Mouse (Mus musculus) CD4-positive, CD25-positive, alpha-beta regulatory T cell, adult 4 months (primary cell): ENCODE measurements around the gene P2ry13. TPM values are rescaled to one million over a fixed set of nuclear protein-coding genes. Genes with fewer than 3 reads are reported as not detected.

Experiments used
- ATAC-seq: one replicate; pipeline ENCODE4 v1.8.0; 2017
- polyA plus RNA-seq, 2 experiments: library from polyadenylated mRNA; unstranded; fragments of 100-300 nt; shearing (Covaris generic); gene quantifications; one replicate each; pipeline ENCODE4 v1.2.1; 2017

The P2ry13 gene
- polyA plus RNA-seq = under 1 TPM; 0.67 to 0.71 TPM

DNA sequence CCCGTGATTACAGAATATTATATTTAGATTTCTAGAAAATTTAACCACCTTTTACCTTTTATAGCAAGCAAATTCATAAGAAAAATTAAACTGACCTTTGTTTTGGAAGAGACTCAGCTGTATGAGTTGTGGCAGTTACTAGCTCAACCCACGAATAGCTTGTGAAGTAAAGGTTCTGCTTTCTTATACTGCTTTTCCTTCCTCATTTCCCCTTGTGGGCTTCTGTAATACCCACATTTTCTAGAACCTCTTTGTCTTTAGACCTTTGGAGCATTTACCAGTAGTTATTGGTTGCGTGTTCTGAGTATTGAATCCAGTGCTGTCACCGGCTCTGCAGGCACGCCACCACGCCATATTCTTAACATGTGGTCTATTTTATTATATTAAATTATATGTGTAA lies at the start of gene P2ry13:
Gene P2ry13 (minus strand): TSS at position 156 of the 400 bp plus-strand sequence.
- no peak for ATAC-seq

DNA sequence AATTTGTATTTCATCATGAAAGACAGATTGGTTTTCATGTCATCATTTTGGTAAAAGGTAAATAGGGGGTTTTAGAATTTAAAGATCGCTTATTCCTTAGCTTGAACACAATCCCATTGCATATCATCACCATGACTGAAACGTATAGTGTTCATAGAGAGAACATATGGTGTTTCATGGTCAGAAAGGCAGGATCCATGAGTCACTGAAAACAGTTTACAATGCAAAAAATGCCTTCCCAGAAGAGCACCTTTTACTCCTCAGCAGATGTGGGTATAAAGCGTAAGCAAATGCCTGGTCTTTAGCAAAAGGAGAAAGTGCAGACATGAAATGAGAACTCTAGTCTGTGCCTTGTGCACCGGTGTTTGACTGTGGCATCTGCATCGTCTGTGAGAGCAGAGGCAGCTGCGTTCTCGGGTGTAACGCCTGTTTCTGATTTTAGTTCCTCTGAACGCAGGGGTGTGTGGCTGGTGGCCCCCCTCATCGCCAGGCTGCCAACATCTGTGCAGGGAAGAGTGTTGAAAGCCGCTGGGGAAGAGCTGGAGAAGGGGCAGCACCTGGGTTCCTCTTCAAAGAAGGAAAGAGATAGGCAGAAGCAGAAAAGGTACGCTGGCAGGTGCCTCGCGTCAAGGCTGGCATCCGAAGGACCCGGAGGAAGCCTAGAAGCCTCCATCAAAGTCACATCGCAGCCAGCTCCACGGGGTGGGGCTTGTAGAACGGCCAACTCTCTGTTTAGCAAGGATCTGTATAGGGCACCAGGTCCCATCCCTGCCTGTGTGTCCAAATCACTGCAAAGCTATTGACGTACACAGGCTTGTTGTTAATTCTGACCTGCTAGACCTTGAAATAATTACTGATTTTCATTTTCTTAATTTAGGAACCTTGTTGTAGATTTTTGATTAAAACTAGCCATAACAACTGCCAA lies 47.3 kb upstream of the P2ry13 start:
- no peak for ATAC-seq

DNA sequence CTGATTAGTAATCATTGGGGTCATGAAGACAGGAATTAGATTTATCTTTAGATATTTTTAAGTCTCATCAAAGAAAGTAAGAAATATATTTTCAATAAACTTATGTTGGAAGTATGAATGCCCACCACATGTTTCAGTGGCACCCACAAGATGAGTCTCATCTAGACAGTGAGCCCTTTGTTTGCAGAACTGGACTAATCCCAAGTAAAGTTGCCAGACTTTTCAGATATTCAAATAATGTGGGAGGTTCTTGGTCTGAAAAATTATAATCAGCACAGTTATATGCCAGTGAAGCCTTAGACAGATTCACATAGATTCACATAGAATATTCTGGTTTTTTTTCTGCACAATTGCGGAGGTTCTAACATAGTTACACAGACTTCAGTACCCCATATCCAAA lies 39.8 kb upstream of the P2ry13 start:
- no peak for ATAC-seq

DNA sequence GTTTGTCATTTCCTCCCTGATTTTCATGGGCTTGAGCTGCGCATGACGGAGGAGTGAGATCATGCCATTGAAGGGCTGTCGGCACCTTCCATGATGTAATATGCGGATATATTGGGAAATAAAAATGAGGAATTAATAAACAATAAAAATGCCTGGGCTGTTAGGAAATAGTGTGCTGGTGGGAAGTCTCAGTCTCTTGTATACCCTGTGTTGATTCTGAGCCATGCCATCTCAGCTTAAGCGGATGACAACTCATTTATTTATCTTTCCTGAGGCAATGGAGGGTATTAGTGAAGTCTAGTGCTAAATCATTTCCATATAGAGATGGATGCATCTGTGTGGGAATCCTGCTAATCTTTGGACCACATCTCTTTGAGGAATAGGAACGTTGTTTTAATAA lies 37.3 kb upstream of the P2ry13 start:
- ATAC-seq = no peak

DNA sequence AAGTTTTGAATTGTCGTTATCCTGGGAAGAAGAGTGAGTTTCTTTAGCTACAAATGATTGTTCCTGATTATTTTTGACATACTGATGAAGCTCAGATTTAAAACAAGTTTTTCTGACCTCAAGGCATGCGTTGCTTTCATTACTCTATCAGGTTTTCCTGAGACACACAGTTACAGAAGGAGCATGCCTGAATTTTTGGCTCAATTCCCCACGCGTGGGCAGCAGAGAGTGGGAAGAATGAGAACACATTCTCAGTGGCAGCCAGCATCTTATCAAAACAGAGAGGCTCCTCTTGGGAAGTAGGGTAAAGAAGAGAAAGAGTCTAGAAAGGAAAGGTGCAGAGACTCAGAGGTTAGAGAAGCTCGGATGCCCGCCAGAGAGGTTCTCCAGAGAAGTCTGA lies 32.7 kb upstream of the P2ry13 start:
- ATAC-seq = no peak

DNA sequence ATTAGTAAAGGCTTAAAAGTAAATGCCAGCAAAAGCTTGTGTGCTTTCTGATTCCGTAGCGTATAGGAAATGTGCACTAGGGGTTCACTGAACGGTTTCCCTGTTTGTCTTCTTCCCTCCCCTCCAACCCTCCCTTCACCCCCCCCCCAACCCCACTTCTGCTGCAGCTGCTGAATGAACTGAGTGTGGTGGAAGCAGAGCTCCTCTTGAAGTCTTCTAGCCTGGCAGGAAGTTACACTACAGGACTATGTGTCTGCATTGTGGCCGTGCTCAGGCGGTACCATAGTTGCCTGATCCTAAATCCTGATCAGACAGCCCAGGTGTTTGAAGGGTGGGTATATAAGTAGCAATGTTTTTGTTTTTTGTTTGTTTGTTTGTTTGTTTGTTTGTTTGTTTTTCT lies 24.2 kb upstream of the P2ry13 start:
- peak; percentile 81 for ATAC-seq

DNA sequence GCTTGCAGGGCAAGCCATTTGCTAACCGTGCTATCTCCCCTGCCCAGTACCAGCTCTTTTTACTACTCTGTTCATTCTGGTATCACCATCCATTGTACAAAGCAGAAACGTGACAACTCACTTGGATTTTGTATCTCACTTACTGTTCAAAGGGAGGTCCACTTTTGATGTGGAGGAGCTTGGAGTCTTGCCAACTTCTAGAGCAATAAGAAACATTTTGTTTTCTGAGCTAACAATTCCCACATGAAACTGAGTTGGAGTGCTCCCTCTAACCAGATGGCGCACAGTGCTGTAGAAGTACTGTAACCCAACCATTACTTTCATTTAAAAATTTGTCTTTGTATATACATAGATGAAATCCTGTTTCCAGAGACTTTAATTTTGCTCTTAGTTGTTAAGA lies 20.2 kb upstream of the P2ry13 start:
- ATAC-seq = no peak

DNA sequence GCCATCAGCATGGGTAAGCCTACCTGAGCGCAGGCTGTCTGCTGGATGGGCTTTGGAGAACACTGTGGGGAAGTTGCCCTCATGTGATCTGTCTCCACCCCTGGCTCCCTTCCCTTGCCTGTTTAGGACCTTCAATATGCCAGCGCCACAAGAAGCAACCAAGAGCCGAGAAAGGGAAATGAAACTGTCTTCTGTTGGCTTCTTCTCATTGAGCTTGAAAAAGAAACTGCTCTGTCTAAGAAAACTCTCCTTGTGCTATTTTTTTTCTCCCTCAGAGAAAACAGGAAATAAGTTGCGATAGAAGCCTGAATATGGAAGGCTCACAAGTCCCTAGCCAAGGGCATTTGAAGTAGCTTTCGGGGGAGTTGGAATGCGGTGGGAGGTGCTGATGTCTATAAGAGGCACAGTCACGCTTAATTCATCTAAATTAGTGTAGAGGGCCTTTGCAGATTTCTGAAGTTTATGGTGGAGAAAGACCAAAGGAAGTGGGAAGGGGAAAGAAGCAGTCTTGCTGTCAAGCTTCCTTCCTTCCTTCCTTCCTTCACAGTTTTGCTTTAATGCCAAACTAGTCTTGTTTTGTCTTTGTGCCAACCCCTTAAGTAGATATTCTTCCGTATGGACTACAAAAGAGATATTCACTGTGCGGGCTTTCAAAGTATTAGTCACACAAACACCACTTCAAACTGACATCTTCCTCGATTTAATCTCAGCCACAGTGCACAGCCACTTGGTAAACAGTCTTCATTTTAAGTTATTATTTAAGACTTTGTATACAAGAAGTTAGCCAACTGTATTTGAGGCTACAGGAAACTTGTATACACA lies 18.3 kb upstream of the P2ry13 start:
- ATAC-seq = peak; percentile 60

DNA sequence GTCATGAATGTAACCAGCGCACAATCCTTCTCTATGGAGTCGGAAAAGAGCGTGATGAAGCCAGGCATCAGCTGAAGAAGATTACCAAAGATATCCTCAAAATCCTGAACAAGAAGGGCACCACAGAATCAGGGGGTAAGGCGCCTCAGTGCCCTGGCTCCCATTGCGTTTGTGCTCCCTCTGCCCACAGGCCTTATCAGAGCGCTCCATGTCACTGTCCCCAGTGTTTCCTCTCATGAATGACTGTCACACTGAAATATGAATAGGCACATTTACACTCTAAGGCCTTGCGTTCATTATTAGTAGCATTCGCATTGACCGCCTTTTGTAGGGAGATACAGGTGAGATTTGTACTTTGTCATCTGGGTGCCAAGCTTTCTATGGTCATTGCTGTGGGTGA lies 17.0 kb upstream of the P2ry13 start:
- ATAC-seq = no peak

DNA sequence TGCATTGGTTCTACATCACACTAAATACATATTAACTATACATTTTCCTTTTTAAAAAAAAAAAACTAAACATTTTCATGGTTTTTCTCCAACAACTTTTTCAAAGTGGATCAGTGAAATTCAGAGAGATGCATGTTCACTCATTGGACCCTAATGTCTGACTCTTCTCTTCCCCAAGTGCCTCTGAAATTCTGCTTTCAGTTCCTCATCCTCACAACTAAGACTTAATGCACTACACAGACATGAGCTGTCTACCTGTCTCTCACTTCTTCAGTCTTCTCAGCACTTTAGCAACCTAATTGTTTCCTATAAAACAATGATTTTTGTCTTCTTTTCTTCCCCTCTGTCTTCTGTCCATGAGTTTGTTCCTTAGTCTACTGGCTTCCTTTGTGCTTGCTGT lies 14.7 kb upstream of the P2ry13 start:
- ATAC-seq = no peak

DNA sequence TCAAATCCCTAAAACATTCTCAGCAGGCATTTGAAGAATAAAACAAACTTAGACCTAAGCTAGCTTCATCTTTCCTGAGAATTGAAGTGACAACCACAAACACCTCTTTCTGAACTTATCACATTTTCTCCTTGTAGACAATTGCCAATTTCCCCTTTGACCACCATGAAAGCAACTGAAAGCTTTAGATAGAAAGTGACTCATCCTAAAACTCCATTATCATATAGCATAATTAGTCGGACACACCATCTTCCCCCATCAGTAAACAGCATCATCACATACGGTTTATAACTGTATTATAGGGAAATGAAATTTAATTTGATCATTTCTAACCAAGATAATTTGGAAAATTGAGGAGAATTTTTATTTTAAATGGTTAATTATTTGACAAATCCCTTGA lies 11.6 kb upstream of the P2ry13 start:
- ATAC-seq = no peak

DNA sequence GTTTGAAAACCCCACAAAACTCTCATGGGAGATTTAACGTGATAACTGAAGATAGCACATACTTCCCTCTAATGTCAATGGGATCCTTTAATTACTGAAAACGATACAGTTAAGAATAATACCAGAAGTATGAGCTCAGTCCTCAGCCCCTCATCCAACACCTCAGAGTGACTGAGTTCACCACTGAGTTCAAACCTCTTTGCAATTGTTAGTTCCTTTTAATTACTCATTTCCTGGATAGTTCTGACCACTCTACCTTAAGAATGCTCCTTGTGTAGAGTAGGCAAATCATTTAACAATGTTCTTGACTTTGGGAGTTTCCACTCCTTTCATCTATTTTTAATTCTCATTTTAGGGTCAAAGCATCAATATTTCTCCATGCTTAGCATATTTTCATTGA lies 8.6 kb upstream of the P2ry13 start:
- ATAC-seq = no peak

DNA sequence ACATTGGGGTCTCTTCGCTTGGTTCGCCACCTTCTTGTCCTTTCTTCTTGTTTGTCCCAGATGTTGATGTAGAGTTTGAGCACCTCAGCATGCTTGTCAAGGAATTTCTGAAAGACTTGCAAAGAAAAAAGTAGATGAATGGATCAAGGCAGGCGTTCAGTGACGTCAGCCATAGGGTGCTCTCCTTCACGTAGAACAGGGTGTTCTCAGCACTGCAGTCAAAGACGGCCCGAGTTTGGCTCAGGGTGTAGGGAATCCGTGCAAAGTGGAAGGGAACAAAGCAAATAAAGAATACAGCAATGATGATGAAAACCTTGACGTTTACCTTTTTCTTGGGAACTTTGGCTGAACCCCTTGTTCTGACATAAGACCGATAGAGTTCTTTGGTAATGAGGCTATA lies 6.5 kb upstream of the P2ry13 start:
- no peak for ATAC-seq

DNA sequence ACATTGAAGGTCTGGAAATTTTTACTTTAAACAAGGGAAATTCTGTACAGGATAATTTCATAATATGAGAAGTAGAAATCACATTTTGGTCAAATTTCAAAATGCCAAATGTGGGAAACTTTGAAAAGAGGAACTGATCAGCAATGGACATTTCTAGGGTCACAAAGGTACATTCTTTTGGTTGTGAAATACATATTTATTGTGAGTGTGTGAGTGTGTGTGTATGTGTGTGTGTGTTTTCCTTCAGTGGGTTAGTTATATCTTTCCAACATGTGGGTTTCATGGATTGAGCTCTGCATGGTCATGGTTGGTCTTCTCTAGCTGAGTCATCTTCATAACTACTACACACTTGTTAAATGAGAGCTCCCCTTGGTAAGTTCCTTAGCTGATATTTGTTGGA lies 1.7 kb upstream of the P2ry13 start:
- no peak for ATAC-seq

DNA sequence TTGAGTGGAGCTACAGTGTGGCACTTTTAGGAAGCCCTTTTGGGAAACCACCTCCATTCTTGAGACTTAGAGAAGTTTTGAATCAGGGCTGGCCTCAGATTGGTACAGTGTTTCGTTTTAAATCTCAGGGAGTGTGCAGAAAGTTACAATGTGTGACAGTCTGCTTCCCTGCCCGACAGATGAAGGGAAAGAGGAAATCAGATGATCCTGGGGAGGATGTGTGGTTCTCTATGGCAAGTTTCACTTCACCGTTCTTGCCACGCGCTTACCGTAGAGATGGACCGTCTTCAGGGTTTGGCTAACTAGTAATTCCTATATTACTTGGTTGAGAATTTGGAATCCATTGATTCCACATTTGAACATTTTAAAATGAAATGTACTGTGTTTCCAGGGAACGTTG lies 1.1 kb upstream of the P2ry13 start:
- no peak for ATAC-seq

DNA sequence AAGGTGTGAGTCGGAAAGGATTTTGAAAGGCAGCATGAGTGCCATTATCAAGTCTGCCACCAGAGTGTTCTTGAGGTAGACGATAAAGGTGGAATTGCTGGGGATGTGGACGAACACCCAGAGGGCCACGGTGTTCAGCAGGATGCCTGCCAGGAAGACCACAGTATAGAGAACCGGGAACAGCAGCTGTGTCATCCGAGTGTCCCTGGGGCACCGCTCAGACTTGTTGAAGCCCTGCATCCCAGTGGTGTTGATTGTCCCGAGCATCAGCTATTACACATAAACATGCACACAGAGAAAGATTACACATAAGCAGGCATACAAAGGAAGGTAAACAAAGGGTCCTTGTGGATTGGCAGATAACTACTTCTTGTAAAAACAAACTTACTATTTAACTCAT lies 593 bp downstream of the P2ry13 start:
- ATAC-seq = no peak

DNA sequence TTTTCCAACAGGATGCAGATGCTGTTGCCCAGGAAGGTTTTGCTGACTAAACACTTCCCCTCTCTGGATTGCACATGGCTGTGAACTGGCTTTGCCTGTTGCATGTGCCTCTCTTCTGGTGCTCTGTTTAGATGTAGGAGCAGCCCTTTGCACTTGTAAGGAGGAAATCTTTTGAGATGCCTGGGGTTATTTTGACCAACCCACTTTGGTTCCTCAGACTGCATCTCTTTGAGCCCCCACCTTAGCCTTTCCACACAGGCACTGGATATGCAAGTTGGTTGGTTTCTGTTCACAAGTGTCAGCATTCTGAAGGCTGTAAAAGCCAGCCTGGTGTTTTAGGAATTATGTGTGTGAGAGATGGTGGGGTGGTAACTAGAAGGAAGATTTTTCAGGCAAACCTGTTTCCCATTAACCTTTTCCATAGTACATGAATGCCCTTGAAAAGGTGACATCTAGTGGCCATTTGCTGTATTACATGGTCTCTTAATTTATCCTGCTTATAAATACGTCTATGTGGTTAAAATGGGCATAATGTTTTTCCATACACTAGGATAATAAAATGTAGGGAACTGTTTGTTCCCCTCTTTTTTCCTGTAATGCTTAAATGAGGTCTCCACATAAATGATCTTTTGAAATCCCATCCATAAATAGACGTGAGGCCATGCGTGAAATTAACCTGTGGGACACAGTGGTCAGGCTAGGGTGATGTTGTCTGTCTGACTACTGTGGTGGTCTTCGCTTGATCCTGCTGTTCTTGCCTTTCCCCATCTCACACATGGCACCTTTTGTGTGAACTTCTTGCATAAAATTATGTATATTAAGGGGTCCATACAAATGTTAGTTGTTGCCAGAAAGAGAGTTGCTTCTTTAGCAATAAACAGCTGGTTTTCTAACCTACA lies 1.8 kb downstream of the P2ry13 start:
- ATAC-seq = peak; percentile 72

DNA sequence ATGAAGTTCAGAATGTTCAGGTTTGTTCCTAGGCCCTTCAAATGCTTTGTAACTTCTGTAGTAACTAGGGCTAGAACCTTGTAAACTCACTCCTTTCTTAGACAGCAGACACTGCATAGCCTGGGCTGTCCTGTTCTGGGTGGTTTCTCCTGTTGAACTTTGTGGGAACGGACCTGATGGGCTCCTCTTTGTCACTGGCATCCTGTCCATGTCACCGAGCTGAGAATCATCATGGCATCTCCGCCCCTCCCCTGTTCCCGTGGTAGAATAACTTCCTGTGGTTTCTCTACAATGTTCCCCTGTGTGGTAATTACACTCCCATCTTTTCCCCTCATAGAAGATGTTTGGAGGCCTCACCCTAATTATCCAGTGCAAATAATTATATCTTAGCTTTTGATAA lies 4.7 kb downstream of the P2ry13 start:
- peak; percentile 34 for ATAC-seq

DNA sequence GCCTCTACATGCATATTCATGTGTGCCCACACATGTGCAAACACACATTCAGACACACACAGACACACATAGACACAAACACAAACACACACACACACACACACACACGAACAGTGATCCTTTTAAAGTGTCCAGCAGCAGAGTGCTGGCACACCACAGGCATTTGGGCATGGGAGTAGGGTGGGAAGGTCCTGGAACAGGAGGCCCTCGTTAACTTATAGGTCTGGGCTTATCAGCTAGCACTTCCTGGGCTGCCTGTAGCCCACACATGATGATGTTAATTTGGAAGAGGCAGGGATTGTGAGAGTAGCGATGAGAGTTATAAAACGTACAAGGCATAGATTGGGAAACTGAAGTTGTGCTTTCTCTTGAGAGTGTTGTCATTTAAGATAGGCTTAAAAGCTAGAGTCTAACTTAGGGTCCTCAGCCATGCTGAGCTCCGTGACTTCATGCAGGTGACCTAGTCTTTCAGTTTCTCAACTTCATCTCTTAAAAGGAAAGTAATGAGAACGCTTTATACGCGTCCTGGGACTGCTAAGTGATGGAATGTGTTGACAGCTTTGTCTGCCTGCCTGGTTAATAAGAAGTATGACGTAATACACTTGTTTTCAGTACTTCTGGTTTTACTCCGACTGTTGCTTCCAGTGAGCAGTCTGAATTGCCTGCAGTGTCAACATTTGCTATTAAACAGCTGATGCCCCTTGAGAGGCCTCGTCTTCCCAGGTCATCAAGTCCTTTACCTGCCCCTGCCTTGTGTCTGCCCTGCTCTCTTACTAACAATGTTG lies 5.8 kb downstream of the P2ry13 start:
- no peak for ATAC-seq

DNA sequence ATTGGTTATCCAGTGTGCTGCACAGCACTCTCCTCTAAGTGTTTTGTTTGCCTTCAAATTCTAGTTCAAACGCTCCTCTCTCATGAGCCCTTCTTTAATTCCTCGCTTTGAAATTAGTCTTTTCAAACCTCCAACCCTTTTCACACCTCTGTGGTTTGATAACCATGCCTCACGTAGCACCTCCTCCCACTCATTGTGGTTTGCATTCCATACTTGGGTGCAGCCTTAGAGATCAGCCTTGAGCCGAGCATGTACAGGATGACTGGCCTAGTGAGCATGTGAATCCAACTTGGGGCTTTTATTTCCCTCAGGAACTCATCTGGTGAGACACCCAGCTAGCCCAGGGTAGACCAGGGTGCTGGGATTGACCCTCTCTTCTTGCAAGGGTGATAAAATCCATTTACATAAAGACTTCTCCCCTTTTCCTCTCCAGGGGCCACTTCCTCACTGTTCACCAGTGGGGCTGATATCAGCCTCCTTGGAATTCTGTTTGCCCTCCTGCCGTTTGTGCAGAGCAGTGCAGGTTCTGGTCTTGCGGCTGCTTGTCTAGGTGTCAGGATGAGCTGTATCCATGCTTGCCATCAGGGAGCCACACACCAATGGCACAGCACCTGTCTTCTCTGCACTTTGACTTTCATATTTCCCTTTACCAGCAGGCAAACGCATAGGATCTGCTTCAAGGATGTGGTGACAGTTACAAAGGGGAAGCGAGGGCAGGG lies 6.7 kb downstream of the P2ry13 start:
- peak; percentile 69 for ATAC-seq

DNA sequence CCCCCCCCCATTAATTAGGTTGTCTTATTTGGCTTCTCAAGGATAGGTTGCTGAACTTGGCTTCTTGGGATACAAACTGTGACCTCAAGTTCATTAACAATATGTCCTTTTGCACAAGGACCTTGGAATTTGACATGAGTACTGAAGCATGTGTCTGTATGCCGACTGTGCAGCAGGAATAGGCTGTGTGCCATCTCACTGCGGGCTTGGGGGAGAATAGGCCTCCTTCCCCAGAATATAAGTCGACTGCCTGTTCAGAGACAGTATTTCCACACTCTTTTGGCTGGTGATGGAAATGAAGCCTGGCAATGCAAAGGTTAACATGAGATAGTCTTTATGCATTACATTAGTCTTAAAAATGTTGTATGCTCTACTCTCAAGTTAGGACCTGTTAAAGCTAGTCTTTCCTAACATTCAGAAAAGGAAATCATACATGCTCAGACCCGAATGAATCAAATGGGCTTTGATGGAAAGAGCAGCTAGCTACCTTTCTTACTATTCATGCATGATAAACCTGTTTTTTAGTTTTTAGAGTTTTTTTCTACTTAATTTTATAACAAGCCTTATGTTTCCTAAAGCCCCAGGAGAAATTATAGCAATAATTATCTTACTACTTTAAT lies 13.2 kb downstream of the P2ry13 start:
- ATAC-seq = no peak
